Mouse (Mus musculus): ENCODE measurements around the gene Daam1.

DNA sequence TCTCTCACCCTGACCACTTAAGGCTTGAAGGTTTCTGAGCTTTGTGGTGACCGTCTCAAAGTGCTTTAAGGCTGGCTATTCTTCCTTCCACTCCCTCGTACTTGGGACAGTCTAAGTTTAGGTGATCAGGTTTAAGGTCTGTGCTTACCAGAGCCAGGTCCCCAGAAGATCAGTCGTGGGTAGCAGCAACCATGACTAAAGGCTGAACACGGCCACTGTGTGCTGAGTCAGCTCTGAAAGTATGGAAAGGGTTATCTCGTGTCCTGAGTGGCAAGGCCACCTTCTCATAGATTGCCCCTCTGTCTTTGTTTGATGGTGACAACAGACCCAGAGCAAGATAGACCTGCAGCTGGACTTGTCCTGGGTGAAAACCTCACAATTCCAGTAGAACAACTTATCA, 141.2 kb downstream of the Daam1 start:
- TF ChIP-seq CTCF (IDR thresholded peaks at IDR 0.05; ENCODE audit: extremely low read depth, insufficient read depth, insufficient read length, insufficient replicate concordance) (no peak), POLR2A (IDR thresholded peaks at IDR 0.05; ENCODE audit: low read depth, low read length) (no peak)

Data from spleen, adult 2 months (tissue).